Mouse (Mus musculus) thymus, adult 2 months (tissue): ENCODE data around the gene Crtc1.

ENCODE experiments used
- CTCF ChIP-seq: fragments of 200-500 bp; IDR thresholded peaks from 2 replicates; pipeline ENCODE4 v1.5.1; 2012; ENCODE audit warnings: mild to moderate bottlenecking, control low read depth, low read length, moderate library complexity, borderline replicate concordance; ENCODE audit not compliant: control insufficient read depth, poor library complexity, insufficient read depth; ENCODE audit errors: extremely low read depth
- POLR2A ChIP-seq: fragments of 200-500 bp; IDR thresholded peaks from 2 replicates; pipeline ENCODE4 v1.6.1; 2012; ENCODE audit warnings: mild to moderate bottlenecking, low read length, control low read depth, moderate library complexity; ENCODE audit not compliant: control insufficient read depth, poor library complexity, insufficient read depth; ENCODE audit errors: extremely low read depth

- no peak for TF ChIP-seq CTCF
- no peak for TF ChIP-seq POLR2A
Measured at GRCm38 (mm10) chr8:70351035-70351999, 88.1 kb downstream of the Crtc1 start.
